Mouse (Mus musculus): ENCODE measurements at regions not wholly inside any gene's neighbourhood (a gene's known extent, or its start where the extent isn't known, plus 50 kb on each side); places are given as distances from the start of the nearest gene placed in this dataset.
"Not testable (repeated sequence)": the region's sequence is repeated elsewhere in the genome, so short reads cannot be mapped to it uniquely, and the experiment has no call there.

- H3K4me1 ChIP-seq (ENCODE audit: control insufficient read depth, insufficient read depth, low read length); DNase-seq; H3K4me3 ChIP-seq (replicated peaks; ENCODE audit: insufficient read depth, low read depth, low read length); H3K27me3 ChIP-seq (ENCODE audit: control insufficient read depth, insufficient read depth, low read length); H3K27ac ChIP-seq (ENCODE audit: insufficient read depth, low read length): not testable (repeated sequence)
- 91% methylated on average over 3 of the region's 3 CpGs for WGBS
Observed at GRCm38 (mm10) chr14:53047683-53048082, 552.1 kb upstream of the Olfr1507 start.

- H3K4me1 ChIP-seq (ENCODE audit: control insufficient read depth, insufficient read depth, low read length); DNase-seq; H3K27ac ChIP-seq (ENCODE audit: insufficient read depth, low read length); H3K27me3 ChIP-seq (ENCODE audit: control insufficient read depth, insufficient read depth, low read length); H3K4me3 ChIP-seq (replicated peaks; ENCODE audit: insufficient read depth, low read depth, low read length): not testable (repeated sequence)
- 100% methylated on average over 1 of the region's 1 CpGs for WGBS
Observed at GRCm38 (mm10) chr14:53046975-53047374, 551.4 kb upstream of the Olfr1507 start.

- DNase-seq; H3K4me1 ChIP-seq (ENCODE audit: control insufficient read depth, insufficient read depth, low read length); H3K4me3 ChIP-seq (replicated peaks; ENCODE audit: insufficient read depth, low read depth, low read length); H3K27me3 ChIP-seq (ENCODE audit: control insufficient read depth, insufficient read depth, low read length); H3K27ac ChIP-seq (ENCODE audit: insufficient read depth, low read length): not testable (repeated sequence)
- 78% methylated on average over 3 of the region's 3 CpGs for WGBS
Observed at GRCm38 (mm10) chr14:53045331-53045730, 549.8 kb upstream of the Olfr1507 start.

- WGBS: 66% methylated on average over 4 of the region's 4 CpGs
- H3K4me3 ChIP-seq (replicated peaks; ENCODE audit: insufficient read depth, low read depth, low read length); DNase-seq; H3K4me1 ChIP-seq (ENCODE audit: control insufficient read depth, insufficient read depth, low read length); H3K27me3 ChIP-seq (ENCODE audit: control insufficient read depth, insufficient read depth, low read length); H3K27ac ChIP-seq (ENCODE audit: insufficient read depth, low read length): not testable (repeated sequence)
Observed at GRCm38 (mm10) chr14:53044101-53044500, 548.6 kb upstream of the Olfr1507 start.

- not testable (repeated sequence) for H3K27ac ChIP-seq (ENCODE audit: insufficient read depth, low read length); DNase-seq; H3K4me3 ChIP-seq (replicated peaks; ENCODE audit: insufficient read depth, low read depth, low read length); H3K27me3 ChIP-seq (ENCODE audit: control insufficient read depth, insufficient read depth, low read length); H3K4me1 ChIP-seq (ENCODE audit: control insufficient read depth, insufficient read depth, low read length)
- WGBS: 18% methylated on average over 3 of the region's 3 CpGs
Observed at GRCm38 (mm10) chr14:53042016-53042415, 546.5 kb upstream of the Olfr1507 start.

- DNase-seq; H3K4me1 ChIP-seq (ENCODE audit: control insufficient read depth, insufficient read depth, low read length); H3K27ac ChIP-seq (ENCODE audit: insufficient read depth, low read length); H3K4me3 ChIP-seq (replicated peaks; ENCODE audit: insufficient read depth, low read depth, low read length); H3K27me3 ChIP-seq (ENCODE audit: control insufficient read depth, insufficient read depth, low read length): not testable (repeated sequence)
- 75% methylated on average over 4 of the region's 4 CpGs for WGBS
Observed at GRCm38 (mm10) chr14:53039475-53039874, 543.9 kb upstream of the Olfr1507 start.

GRCm38 (mm10) chr14:53034940-53035339 is 539.4 kb upstream of the Olfr1507 start:
- H3K4me3 ChIP-seq (replicated peaks; ENCODE audit: insufficient read depth, low read depth, low read length); DNase-seq; H3K4me1 ChIP-seq (ENCODE audit: control insufficient read depth, insufficient read depth, low read length); H3K27ac ChIP-seq (ENCODE audit: insufficient read depth, low read length); H3K27me3 ChIP-seq (ENCODE audit: control insufficient read depth, insufficient read depth, low read length): not testable (repeated sequence)
- WGBS: no CpG with 5 or more reads among the region's 4 CpGs

- no CpG with 5 or more reads among the region's 6 CpGs for WGBS
- not testable (repeated sequence) for H3K27ac ChIP-seq (ENCODE audit: insufficient read depth, low read length); H3K27me3 ChIP-seq (ENCODE audit: control insufficient read depth, insufficient read depth, low read length); H3K4me3 ChIP-seq (replicated peaks; ENCODE audit: insufficient read depth, low read depth, low read length); DNase-seq; H3K4me1 ChIP-seq (ENCODE audit: control insufficient read depth, insufficient read depth, low read length)
Observed at GRCm38 (mm10) chr14:53033221-53033620, 537.7 kb upstream of the Olfr1507 start.

GRCm38 (mm10) chr14:53032498-53032897 is 536.9 kb upstream of the Olfr1507 start:
- not testable (repeated sequence) for H3K4me1 ChIP-seq (ENCODE audit: control insufficient read depth, insufficient read depth, low read length); H3K27me3 ChIP-seq (ENCODE audit: control insufficient read depth, insufficient read depth, low read length); DNase-seq; H3K4me3 ChIP-seq (replicated peaks; ENCODE audit: insufficient read depth, low read depth, low read length); H3K27ac ChIP-seq (ENCODE audit: insufficient read depth, low read length)
- no CpG with 5 or more reads among the region's 1 CpGs for WGBS

- not testable (repeated sequence) for H3K4me3 ChIP-seq (replicated peaks; ENCODE audit: insufficient read depth, low read depth, low read length); H3K4me1 ChIP-seq (ENCODE audit: control insufficient read depth, insufficient read depth, low read length); DNase-seq; H3K27me3 ChIP-seq (ENCODE audit: control insufficient read depth, insufficient read depth, low read length); H3K27ac ChIP-seq (ENCODE audit: insufficient read depth, low read length)
- WGBS: no CpG with 5 or more reads among the region's 4 CpGs
Observed at GRCm38 (mm10) chr14:53030227-53030626, 534.7 kb upstream of the Olfr1507 start.

- H3K4me3 ChIP-seq (replicated peaks; ENCODE audit: insufficient read depth, low read depth, low read length); H3K27ac ChIP-seq (ENCODE audit: insufficient read depth, low read length); H3K27me3 ChIP-seq (ENCODE audit: control insufficient read depth, insufficient read depth, low read length); H3K4me1 ChIP-seq (ENCODE audit: control insufficient read depth, insufficient read depth, low read length); DNase-seq: not testable (repeated sequence)
- no CpG with 5 or more reads among the region's 1 CpGs for WGBS
Observed at GRCm38 (mm10) chr14:53026958-53027357, 531.4 kb upstream of the Olfr1507 start.

GRCm38 (mm10) chr14:53020152-53020551 is 524.6 kb upstream of the Olfr1507 start:
- no CpG with 5 or more reads among the region's 6 CpGs for WGBS

GRCm38 (mm10) chr14:53007741-53008140 is 512.2 kb upstream of the Olfr1507 start:
- not testable (repeated sequence) for H3K4me3 ChIP-seq (replicated peaks; ENCODE audit: insufficient read depth, low read depth, low read length); H3K27me3 ChIP-seq (ENCODE audit: control insufficient read depth, insufficient read depth, low read length); H3K27ac ChIP-seq (ENCODE audit: insufficient read depth, low read length); DNase-seq; H3K4me1 ChIP-seq (ENCODE audit: control insufficient read depth, insufficient read depth, low read length)
- WGBS: no CpG with 5 or more reads among the region's 5 CpGs

More at GRCm38 (mm10) chr14:53020152-53020551, 524.6 kb upstream of the Olfr1507 start:
- not testable (repeated sequence) for DNase-seq; H3K4me1 ChIP-seq (ENCODE audit: control insufficient read depth, insufficient read depth, low read length); H3K4me3 ChIP-seq (replicated peaks; ENCODE audit: insufficient read depth, low read depth, low read length); H3K27ac ChIP-seq (ENCODE audit: insufficient read depth, low read length); H3K27me3 ChIP-seq (ENCODE audit: control insufficient read depth, insufficient read depth, low read length)

All from cerebellum, adult 2 months (tissue).